Mouse (Mus musculus) lung, adult 2 months (tissue): ENCODE measurements around the gene Ptgis.

Experiments
- CTCF ChIP-seq: fragments of 200-500 bp; IDR thresholded peaks from 2 replicates; pipeline ENCODE4 v1.5.1; 2011; ENCODE audit warnings: mild to moderate bottlenecking, low read length, control low read depth; ENCODE audit not compliant: insufficient read depth
- POLR2A ChIP-seq: fragments of 200-500 bp; IDR thresholded peaks from 2 replicates; pipeline ENCODE4 v1.6.1; 2011; ENCODE audit warnings: low read depth, mild to moderate bottlenecking, control low read depth, low read length, borderline replicate concordance; ENCODE audit errors: extremely low read depth

DNA sequence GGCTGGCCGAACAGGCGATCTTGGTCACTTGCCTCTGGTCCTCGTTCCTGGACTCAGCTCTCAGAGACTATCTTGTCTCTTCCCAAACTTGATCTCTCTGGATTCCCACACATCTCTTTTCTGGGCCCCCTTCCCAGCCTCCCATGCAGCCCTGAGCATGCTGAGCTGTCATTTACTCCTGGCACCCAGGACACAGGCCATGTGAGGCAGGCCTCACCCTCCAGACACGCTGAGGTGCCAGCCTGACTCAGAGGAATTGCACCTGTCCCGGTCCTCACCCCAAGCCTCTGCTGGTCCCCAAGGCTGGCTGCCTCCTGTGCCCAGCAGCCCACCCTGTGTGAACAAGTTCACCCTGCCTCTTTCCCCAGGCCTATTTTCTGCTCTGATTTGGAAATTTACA is 53.3 kb downstream of the Ptgis start:
- TF ChIP-seq POLR2A (no peak), CTCF (no peak)
